In genomic region chr4:59894415-59894814, GRCm38 (mm10) we compare ENCODE assay signal across 34 mouse cellular contexts. TPM values are rescaled to one million over a fixed set of nuclear protein-coding genes. Genes with fewer than 3 reads are reported as not detected.
DNase-seq lines count a peak whose midpoint lies in the region; ATAC-seq and TF ChIP-seq lines count a peak whose summit lies in the region.
"Had no signal": no experiment of that assay in that cellular context is flagged by ENCODE, and none has a peak within 500 bp of the region (broad histone marks: within the 10 kb centered on the region; RNA-seq: fewer than 3 reads in every experiment).

No protein-coding gene starts in this region.

- H3K9ac ChIP-seq in heart, embryonic 14.5 days (ENCODE audit: low read length): no peak overlapping the region
- H3K9ac ChIP-seq in stomach, postnatal 0 days (ENCODE audit: low read length): no peak overlapping the region
- no peak overlapping the region for H3K9ac ChIP-seq in hindbrain, embryonic 16.5 days (ENCODE audit: low read depth, low read length)
- H3K9ac ChIP-seq: embryonic facial prominence, embryonic 12.5 days; embryonic facial prominence, embryonic 15.5 days; forebrain, postnatal 0 days; hindbrain, embryonic 12.5 days; hindbrain, embryonic 15.5 days; intestine, embryonic 15.5 days; kidney, embryonic 15.5 days had no signal

- no peaks in the 10 kb centered on the region for H3K27me3 ChIP-seq in heart, embryonic 10.5 days (ENCODE audit: insufficient read depth, poor library complexity, severe bottlenecking)
- H3K27me3 ChIP-seq in heart, embryonic 14.5 days (ENCODE audit: control insufficient read depth, insufficient read depth, low read length): no peaks in the 10 kb centered on the region
- H3K27me3 ChIP-seq in megakaryocyte, embryonic 14.5 days (replicated peaks): no peaks in the 10 kb centered on the region
- H3K27me3 ChIP-seq in stomach, postnatal 0 days (ENCODE audit: control insufficient read depth, insufficient read depth, low read length): no peaks in the 10 kb centered on the region
- no peaks in the 10 kb centered on the region for H3K27me3 ChIP-seq in hindbrain, embryonic 16.5 days (replicated peaks; ENCODE audit: control insufficient read depth, insufficient read depth, low read length)
- H3K27me3 ChIP-seq: CH12.LX; embryonic facial prominence, embryonic 12.5 days; embryonic facial prominence, embryonic 15.5 days; hindbrain, embryonic 12.5 days; hindbrain, embryonic 15.5 days; intestine, embryonic 15.5 days; kidney, embryonic 15.5 days had no signal

- H3K4me2 ChIP-seq in heart, embryonic 14.5 days (ENCODE audit: low read length): no peak overlapping the region
- no peak overlapping the region for H3K4me2 ChIP-seq in stomach, postnatal 0 days (replicated peaks; ENCODE audit: low read depth)
- H3K4me2 ChIP-seq in hindbrain, embryonic 16.5 days (ENCODE audit: low read length): no peak overlapping the region
- H3K4me2 ChIP-seq: embryonic facial prominence, embryonic 12.5 days; embryonic facial prominence, embryonic 15.5 days; hindbrain, embryonic 12.5 days; hindbrain, embryonic 15.5 days; intestine, embryonic 15.5 days; kidney, embryonic 15.5 days had no signal

- peaks cover 45% of the 10 kb centered on the region for H3K4me1 ChIP-seq in heart, embryonic 10.5 days
- H3K4me1 ChIP-seq in heart, embryonic 14.5 days (ENCODE audit: control insufficient read depth in 2 of 2, insufficient read depth in 2 of 2, low read length in 2 of 2): peaks cover 49 to 51% of the 10 kb centered on the region in 2 experiments
- H3K4me1 ChIP-seq in megakaryocyte, embryonic 14.5 days: peaks cover 100% of the 10 kb centered on the region
- H3K4me1 ChIP-seq in stomach, postnatal 0 days (replicated peaks; ENCODE audit: control insufficient read depth, insufficient read depth): no peaks in the 10 kb centered on the region
- no peaks in the 10 kb centered on the region for H3K4me1 ChIP-seq in hindbrain, embryonic 16.5 days (ENCODE audit: control insufficient read depth, insufficient read depth, low read depth, low read length)
- H3K4me1 ChIP-seq: embryonic facial prominence, embryonic 12.5 days; embryonic facial prominence, embryonic 15.5 days; hindbrain, embryonic 12.5 days; hindbrain, embryonic 15.5 days; intestine, embryonic 15.5 days had no signal

- TF ChIP-seq EP300 in stomach, postnatal 0 days (optimal IDR thresholded peaks at IDR 0.05): no peak

- H3K4me3 ChIP-seq in heart, embryonic 10.5 days: no peak overlapping the region
- no peak overlapping the region for H3K4me3 ChIP-seq in heart, embryonic 14.5 days (ENCODE audit: control insufficient read depth in 1 of 2, insufficient read depth in 1 of 2, low read depth in 1 of 2, low read length in 2 of 2)
- H3K4me3 ChIP-seq in megakaryocyte, embryonic 14.5 days (replicated peaks): peak overlapping the region; percentile 73
- no peak overlapping the region for H3K4me3 ChIP-seq in stomach, postnatal 0 days (ENCODE audit: low read depth, low read length)
- no peak overlapping the region for H3K4me3 ChIP-seq in hindbrain, embryonic 16.5 days (ENCODE audit: low read length)
- H3K4me3 ChIP-seq: embryonic facial prominence, embryonic 12.5 days; embryonic facial prominence, embryonic 15.5 days; hindbrain, embryonic 12.5 days; hindbrain, embryonic 15.5 days; intestine, embryonic 15.5 days; kidney, embryonic 15.5 days had no signal

- H3K36me3 ChIP-seq in heart, embryonic 10.5 days: peaks cover 19% of the 10 kb centered on the region
- H3K36me3 ChIP-seq in heart, embryonic 14.5 days (ENCODE audit: control insufficient read depth, insufficient read depth, low read length): peaks cover 33% of the 10 kb centered on the region
- peaks cover 99% of the 10 kb centered on the region for H3K36me3 ChIP-seq in megakaryocyte, embryonic 14.5 days (replicated peaks; ENCODE audit: low read length)
- peaks cover 1% of the 10 kb centered on the region; the same call in 1 of the 2 replicates for H3K36me3 ChIP-seq in stomach, postnatal 0 days (ENCODE audit: control insufficient read depth, insufficient read depth, low read length)
- H3K36me3 ChIP-seq in hindbrain, embryonic 16.5 days (ENCODE audit: control insufficient read depth, insufficient read depth, low read length): peaks cover 10% of the 10 kb centered on the region
- H3K36me3 ChIP-seq: intestine, embryonic 15.5 days had no signal

- no peak for DNase-seq in heart, embryonic 10.5 days (ENCODE audit: low spot score)
- DNase-seq in heart, postnatal 25 days (ENCODE audit: low spot score): no peak
- DNase-seq in heart, adult 9 months (ENCODE audit: low spot score in 2 of 2): no peak
- no peak for DNase-seq in stomach, postnatal 0 days (ENCODE audit: low spot score)
- DNase-seq: adrenal gland, adult 2 months; adrenal gland, postnatal 14 days; B cell, adult 2 months; cerebellum, adult 11 months; cerebellum, adult 2 months; cerebellum, adult 9-11 months; cerebellum, postnatal 25 days; forebrain, postnatal 0 days; gastrocnemius, postnatal 10 days; gastrocnemius, postnatal 36 days; kidney, adult 11 months; kidney, adult 8-10 months had no signal

- H3K27ac ChIP-seq in heart, embryonic 10.5 days: peak overlapping the region; percentile 42; the same call in 1 of the 2 replicates
- H3K27ac ChIP-seq in heart, embryonic 14.5 days (replicated peaks in 1 of 2; ENCODE audit: control insufficient read depth in 1 of 2, insufficient read depth in 1 of 2, low read depth in 2 of 2, low read length in 2 of 2): peak overlapping the region; percentile 14 to 55; a peak in 3 of 4 replicates
- 0 out of 2 replicates have a peak overlapping the region, but pooled peaks have one; percentile 8 for H3K27ac ChIP-seq in stomach, postnatal 0 days (replicated peaks)
- H3K27ac ChIP-seq in hindbrain, embryonic 16.5 days (ENCODE audit: low read depth, low read length): no peak overlapping the region
- H3K27ac ChIP-seq: embryonic facial prominence, embryonic 12.5 days; embryonic facial prominence, embryonic 15.5 days; hindbrain, embryonic 12.5 days; hindbrain, embryonic 15.5 days; intestine, embryonic 15.5 days; kidney, embryonic 15.5 days had no signal

- intact Hi-C loops in heart, postnatal 25 days (cut with DNase I): no loop called here

- WGBS in heart, embryonic 10.5 days: 82% methylated on average over 8 of the region's 8 CpGs
- WGBS in heart, embryonic 14.5 days: 74% methylated on average over 8 of the region's 8 CpGs
- 81% methylated on average over 8 of the region's 8 CpGs for WGBS in stomach, postnatal 0 days
- 92% methylated on average over 8 of the region's 8 CpGs for WGBS in hindbrain, embryonic 16.5 days

- no peak for TF ChIP-seq CTCF in stomach, postnatal 0 days (IDR thresholded peaks at IDR 0.05; ENCODE audit: low read depth)

- no peaks in the 10 kb centered on the region for H3K9me3 ChIP-seq in heart, embryonic 10.5 days
- no peaks in the 10 kb centered on the region for H3K9me3 ChIP-seq in heart, embryonic 14.5 days (ENCODE audit: control insufficient read depth, low read length)
- H3K9me3 ChIP-seq in megakaryocyte, embryonic 14.5 days: no peaks in the 10 kb centered on the region
- H3K9me3 ChIP-seq in stomach, postnatal 0 days (ENCODE audit: control insufficient read depth, low read length): no peaks in the 10 kb centered on the region
- no peaks in the 10 kb centered on the region for H3K9me3 ChIP-seq in hindbrain, embryonic 16.5 days (ENCODE audit: control insufficient read depth, low read length)
- H3K9me3 ChIP-seq: embryonic facial prominence, embryonic 12.5 days; embryonic facial prominence, embryonic 15.5 days; hindbrain, embryonic 12.5 days; hindbrain, embryonic 15.5 days; intestine, embryonic 15.5 days; kidney, embryonic 15.5 days had no signal

- no peak for ATAC-seq in heart, embryonic 14.5 days (ENCODE audit: insufficient number of reproducible peaks, insufficient read depth, low FRiP score, low read depth)
- no peak for ATAC-seq in megakaryocyte, adult 5-6 weeks (ENCODE audit: poor library complexity, severe bottlenecking)
- ATAC-seq in stomach, postnatal 0 days (ENCODE audit: low FRiP score, low TSS enrichment): no peak
- no peak for ATAC-seq in hindbrain, embryonic 16.5 days
- ATAC-seq: forebrain, embryonic 14.5 days; forebrain, postnatal 0 days; intestine, embryonic 15.5 days had no signal

RNA-seq across cellular contexts. Expression of gene Slc46a2, which starts 20.4 kb away (rescaled TPM):
- polyA plus RNA-seq in heart, embryonic 10.5 days (2016; fragmentation: Nextera tagmentation; extraction: Ambion mirVana): 0.10 and 0.17 TPM in 2 replicates
- under 1 TPM; 0.44 to 0.48 TPM for total RNA-seq in heart, postnatal 25 days (2021)
- polyA plus RNA-seq in heart, embryonic 14.5 days (2014; fragmentation: Nextera tagmentation; extraction: Ambion mirVana): 0.11 and 0.18 TPM in 2 replicates
- polyA plus RNA-seq in megakaryocyte, embryonic 14.5 days (2012; ENCODE audit: insufficient read depth, low replicate concordance): not detected in 2 replicates
- total RNA-seq in megakaryocyte, adult 5-6 weeks (2015): not detected in 2 replicates
- not detected in 2 replicates for total RNA-seq in megakaryocyte, adult 5-6 weeks (2017)
- 9.5 and 10.5 TPM in 2 replicates for polyA plus RNA-seq in stomach, postnatal 0 days (2015; fragmentation: Nextera tagmentation; extraction: Ambion mirVana)
- 0.06 TPM in 1 of 2 replicates, not detected in the other for polyA plus RNA-seq in hindbrain, embryonic 16.5 days (2015; fragmentation: Nextera tagmentation; extraction: Ambion mirVana)
- total RNA-seq: adrenal gland, adult 2 months; adrenal gland, postnatal 14 days; adrenal gland, postnatal 4 days; CH12.LX; common myeloid progenitor, adult 5-6 weeks; forebrain, postnatal 0 days; gastrocnemius, postnatal 10 days; granulocyte monocyte progenitor cell, adult 5-6 weeks; hematopoietic stem cell, adult 5-6 weeks; MEL had no signal
- polyA plus RNA-seq: adrenal gland, adult 2 months; cerebellum, adult 2 months; forebrain, embryonic 11.5 days; hindbrain, embryonic 15.5 days; intestine, embryonic 15.5 days; kidney, embryonic 15.5 days had no signal
